Mouse (Mus musculus) heart, postnatal 0 days (tissue): ENCODE data around the gene Cdca5. TPM values are rescaled to one million over a fixed set of nuclear protein-coding genes. Genes with fewer than 3 reads are reported as not detected.
A peak's percentile ranks its signal among the peaks of the same experiment; 100 is the strongest.
"Not testable (repeated sequence)": the region's sequence is repeated elsewhere in the genome, so short reads cannot be mapped to it uniquely, and the experiment has no call there.

Source experiments
- ATAC-seq: fragments of 200-750 bp; cut with Nextera tagmentation; 2 replicates; pipeline ENCODE4 v1.8.0; 2017; ENCODE audit warnings: low read depth, moderate number of reproducible peaks, moderate library complexity; ENCODE audit not compliant: insufficient read depth
- DNase-seq: peaks from one replicate; pipeline ENCODE4 v3.0.0-alpha.2; 2016; ENCODE audit warnings: low spot score
- H3K27ac ChIP-seq: fragments of 300-500 bp; sonication (generic); 2 replicates; pipeline ENCODE4 v1.5.1; 2014; ENCODE audit warnings: low read depth, mild to moderate bottlenecking
- H3K27me3 ChIP-seq: fragments of 300-500 bp; sonication (generic); 2 replicates; pipeline ENCODE4 v1.6.1; 2014; ENCODE audit warnings: low read length, mixed read lengths; ENCODE audit not compliant: control insufficient read depth, insufficient read depth
- H3K36me3 ChIP-seq: fragments of 300-500 bp; sonication (generic); replicated peaks from 2 replicates; pipeline ENCODE4 v1.6.1; 2014; ENCODE audit warnings: low read length, mixed read lengths; ENCODE audit not compliant: control insufficient read depth, insufficient read depth
- H3K4me1 ChIP-seq: fragments of 300-500 bp; sonication (generic); 2 replicates; pipeline ENCODE4 v1.6.1; 2014; ENCODE audit warnings: antibody characterized with exemption; ENCODE audit not compliant: control insufficient read depth, insufficient read depth
- H3K4me2 ChIP-seq: fragments of 300-500 bp; sonication (generic); 2 replicates; pipeline ENCODE4 v1.6.1; 2014; ENCODE audit warnings: low read depth, mild to moderate bottlenecking, low read length, moderate library complexity
- H3K4me3 ChIP-seq: fragments of 300-500 bp; sonication (generic); 2 replicates; pipeline ENCODE4 v1.5.1; 2014; ENCODE audit warnings: low read depth, low read length
- H3K9ac ChIP-seq: fragments of 300-500 bp; sonication (generic); replicated peaks from 2 replicates; pipeline ENCODE4 v1.6.1; 2014; ENCODE audit warnings: low read depth, low read length, mixed read lengths
- H3K9me3 ChIP-seq: fragments of 300-500 bp; sonication (generic); replicated peaks from 2 replicates; pipeline ENCODE4 v1.6.1; 2016; ENCODE audit warnings: low read length; ENCODE audit not compliant: control insufficient read depth
- CTCF ChIP-seq: IDR thresholded peaks from 2 replicates; pipeline ENCODE4 v1.5.1; 2016; ENCODE audit warnings: antibody characterized with exemption, control low read depth, low read depth
- EP300 ChIP-seq: IDR thresholded peaks from 2 replicates; pipeline ENCODE4 v1.6.1; 2016; ENCODE audit warnings: antibody characterized with exemption, low read depth
- WGBS: fragments of 180-500 bp; shearing (Covaris S2); extraction: QIAGEN DNeasy Blood & Tissue Kit; methylation state at CpG from one replicate; pipeline ENCODE4 v1.1.7; 2014; 5-methylcytosine and 5-hydroxymethylcytosine counted together
- polyA plus RNA-seq: library from polyadenylated mRNA; unstranded; fragments of >200 nt; fragmentation: Nextera tagmentation; extraction: Ambion mirVana; gene quantifications from 2 replicates; pipeline ENCODE4 v1.2.1, GENCODE M21; 2015
- total RNA-seq: library from RNA; depleted of rRNA; stranded (reverse); fragments of >200 nt; gene quantifications from 2 replicates; pipeline ENCODE4 v1.2.3, GENCODE M21; 2014; ENCODE audit warnings: low replicate concordance

Gene Cdca5
- total and polyA plus RNA-seq, 2 experiments from 2014 or later: 2.2 to 5.7 TPM

- TF ChIP-seq EP300 (peak; percentile 68), CTCF (no peak)
- no peaks in the 10 kb centered on the region for H3K9me3 ChIP-seq
- no peaks in the 10 kb centered on the region for H3K36me3 ChIP-seq
- H3K27me3 ChIP-seq: no peaks in the 10 kb centered on the region
- peak within 1 kb of the TSS; percentile 49 for H3K4me3 ChIP-seq
- under 1% methylated on average over 32 of the region's 32 CpGs for WGBS
- DNase-seq (peak; percentile 98), ATAC-seq (peak; percentile 97)
- H3K27ac ChIP-seq: peak within 1 kb of the TSS; percentile 89
- H3K4me2 ChIP-seq: peak within 1 kb of the TSS; percentile 61
- no peaks in the 10 kb centered on the region; the same call in 1 of the 2 replicates for H3K4me1 ChIP-seq
- H3K9ac ChIP-seq: peak within 1 kb of the TSS; percentile 43; the same call in 1 of the 2 replicates
Measured at GRCm38 (mm10) chr19:6127760-6128341, 43.1 kb downstream of the Cdca5 start, which contains the start of gene Snx15. Snx15 (minus strand) TSS chr19:6128304.

DNA sequence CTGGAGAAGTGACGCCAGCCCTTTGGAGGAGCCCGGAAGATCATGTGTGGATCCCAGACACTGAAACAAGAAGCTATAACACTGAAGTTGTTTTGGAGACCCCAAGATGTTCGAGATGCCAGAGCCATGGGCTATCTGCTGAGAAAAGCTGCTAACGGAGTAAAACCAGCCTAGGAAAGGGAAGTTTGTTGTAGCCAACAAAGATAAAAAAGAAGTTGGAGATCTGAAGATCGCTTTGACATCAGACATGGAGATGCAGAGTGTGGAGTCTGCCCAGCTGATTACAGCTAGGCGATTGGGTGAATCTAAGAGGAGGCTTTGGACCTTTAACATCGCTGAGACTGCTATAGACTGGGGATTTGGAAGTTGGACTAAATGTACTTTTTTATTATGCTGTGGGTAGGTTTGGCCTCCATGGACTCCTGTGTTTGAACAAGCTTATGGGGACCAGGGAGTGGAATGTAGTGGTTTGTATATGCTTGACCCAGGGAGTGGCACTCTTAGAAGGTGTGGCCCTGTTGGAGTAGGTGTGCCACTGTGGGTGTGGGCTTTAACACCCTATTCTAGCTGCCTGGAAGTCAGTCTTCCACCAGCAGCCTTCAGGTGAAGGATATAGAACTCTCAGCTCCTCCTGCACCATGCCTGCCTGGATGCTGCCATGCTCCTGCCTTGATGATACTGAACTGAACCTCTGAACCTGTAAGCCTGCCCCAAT lies 45.8 kb downstream of the Cdca5 start:
- not testable (repeated sequence) for H3K9ac ChIP-seq, H3K4me1 ChIP-seq, DNase-seq, H3K9me3 ChIP-seq, H3K27ac ChIP-seq, H3K36me3 ChIP-seq, ATAC-seq, H3K4me2 ChIP-seq, H3K4me3 ChIP-seq, H3K27me3 ChIP-seq
- 70% methylated on average over 7 of the region's 7 CpGs for WGBS

GRCm38 (mm10) chr19:6132171-6132827 lies 47.5 kb downstream of the Cdca5 start:
- ATAC-seq: no peak
- H3K27ac ChIP-seq: no peak overlapping the region

DNA sequence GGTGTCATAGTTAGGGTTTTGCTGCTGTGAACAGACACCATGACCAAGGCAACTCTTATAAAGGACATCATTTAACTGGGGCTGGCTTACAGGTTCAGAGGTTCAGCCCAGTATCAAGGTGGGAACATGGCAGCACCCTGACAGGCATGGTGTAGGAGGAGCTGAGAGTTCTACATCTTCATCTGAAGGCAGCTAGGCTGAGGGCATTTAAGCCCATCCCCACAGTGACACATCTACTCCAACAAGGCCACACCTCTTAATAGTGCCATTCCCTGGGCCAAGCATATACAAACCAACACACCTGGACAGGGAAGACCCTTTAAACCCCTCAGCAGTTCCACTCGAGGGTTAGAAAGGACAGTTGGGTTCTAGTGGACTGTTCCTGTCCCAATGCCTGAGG lies 48.4 kb downstream of the Cdca5 start:
- not testable (repeated sequence) for H3K4me3 ChIP-seq, H3K27ac ChIP-seq, H3K9me3 ChIP-seq, DNase-seq, H3K4me1 ChIP-seq, H3K27me3 ChIP-seq, ATAC-seq, H3K9ac ChIP-seq, H3K4me2 ChIP-seq
- peaks cover 16% of the 10 kb centered on the region; the same call in 1 of the 2 replicates for H3K36me3 ChIP-seq
- WGBS: 35% methylated on average over 1 of the region's 1 CpGs

More at GRCm38 (mm10) chr19:6132171-6132827, 47.5 kb downstream of the Cdca5 start:
- WGBS: 78% methylated on average over 7 of the region's 7 CpGs
- H3K4me1 ChIP-seq: no peaks in the 10 kb centered on the region; the same call in 1 of the 2 replicates
- H3K27me3 ChIP-seq: no peaks in the 10 kb centered on the region
- peaks cover 12% of the 10 kb centered on the region; the same call in 1 of the 2 replicates for H3K36me3 ChIP-seq
- no peak overlapping the region for H3K9ac ChIP-seq
- no peak overlapping the region for H3K4me3 ChIP-seq
- no peak for TF ChIP-seq EP300
- no peak for TF ChIP-seq CTCF
- H3K9me3 ChIP-seq: no peaks in the 10 kb centered on the region
- no peak for DNase-seq
- H3K4me2 ChIP-seq: no peak overlapping the region

- peaks cover 2% of the 10 kb centered on the region; the same call in 1 of the 2 replicates for H3K4me1 ChIP-seq
- no peak for ATAC-seq
- no peak for DNase-seq
- TF ChIP-seq EP300: no peak
- TF ChIP-seq CTCF: no peak
- no peak overlapping the region for H3K9ac ChIP-seq
- H3K9me3 ChIP-seq: no peaks in the 10 kb centered on the region
- 80% methylated on average over 3 of the region's 3 CpGs for WGBS
- peaks cover 16% of the 10 kb centered on the region; the same call in 1 of the 2 replicates for H3K36me3 ChIP-seq
- no peak overlapping the region for H3K27ac ChIP-seq
- H3K4me3 ChIP-seq: no peak overlapping the region
- no peak overlapping the region for H3K4me2 ChIP-seq
- H3K27me3 ChIP-seq: no peaks in the 10 kb centered on the region
Measured at GRCm38 (mm10) chr19:6136397-6136796, 51.6 kb downstream of the Cdca5 start.
